Mouse (Mus musculus) testis, adult 2 months (tissue): Measurements from ENCODE around the gene Pgrmc2.

Source experiments
- CTCF ChIP-seq: fragments of 200-500 bp; IDR thresholded peaks from 2 replicates; pipeline ENCODE4 v1.5.1; 2012; ENCODE audit warnings: low read depth, mild to moderate bottlenecking, inconsistent platforms, low read length, moderate library complexity; ENCODE audit not compliant: control insufficient read depth, insufficient read depth, insufficient replicate concordance
- POLR2A ChIP-seq: fragments of 200-500 bp; IDR thresholded peaks from 2 replicates; pipeline ENCODE4 v1.6.1; 2012; ENCODE audit warnings: low read depth, mild to moderate bottlenecking, inconsistent platforms, low read length, moderate library complexity; ENCODE audit not compliant: control insufficient read depth

- TF ChIP-seq CTCF = no peak
- TF ChIP-seq POLR2A = no peak
These were observed 29.5 kb downstream of the Pgrmc2 start for GRCm38 (mm10) chr3:41053334-41053733.
